Mouse (Mus musculus) hindbrain, embryonic 15.5 days (tissue): ENCODE results near the gene Plch2. TPM values are rescaled to one million over a fixed set of nuclear protein-coding genes. Genes with fewer than 3 reads are reported as not detected.
"Not testable (repeated sequence)": the region's sequence is repeated elsewhere in the genome, so short reads cannot be mapped to it uniquely, and the experiment has no call there.

Experiments used
- ATAC-seq: fragments of 200-750 bp; cut with Nextera tagmentation; 2 replicates; pipeline ENCODE4 v1.8.0; 2017; ENCODE audit warnings: low read depth, moderate number of reproducible peaks, moderate TSS enrichment; ENCODE audit not compliant: low FRiP score
- H3K27ac ChIP-seq: fragments of 300-500 bp; sonication (generic); replicated peaks from 2 replicates; pipeline ENCODE4 v1.5.1; 2015; ENCODE audit warnings: mild to moderate bottlenecking, inconsistent platforms
- H3K27me3 ChIP-seq: fragments of 300-500 bp; sonication (generic); 2 replicates; pipeline ENCODE4 v1.6.1; 2015; ENCODE audit warnings: control low read depth, inconsistent platforms
- H3K36me3 ChIP-seq: fragments of 300-500 bp; sonication (generic); 2 replicates; pipeline ENCODE4 v1.6.1; 2015; ENCODE audit warnings: control low read depth, inconsistent platforms
- H3K4me1 ChIP-seq: fragments of 300-500 bp; sonication (generic); replicated peaks from 2 replicates; pipeline ENCODE4 v1.6.1; 2015; ENCODE audit warnings: control low read depth, inconsistent platforms
- H3K4me2 ChIP-seq: fragments of 300-500 bp; sonication (generic); 2 replicates; pipeline ENCODE4 v1.6.1; 2015; ENCODE audit warnings: moderate library complexity, mild to moderate bottlenecking, inconsistent platforms
- H3K4me3 ChIP-seq: fragments of 300-500 bp; sonication (generic); 2 replicates; pipeline ENCODE4 v1.5.1; 2015; ENCODE audit warnings: mild to moderate bottlenecking, inconsistent platforms
- H3K9ac ChIP-seq: fragments of 300-500 bp; sonication (generic); 2 replicates; pipeline ENCODE4 v1.6.1; 2015; ENCODE audit warnings: inconsistent platforms
- H3K9me3 ChIP-seq: fragments of 300-500 bp; sonication (generic); 2 replicates; pipeline ENCODE4 v1.6.1; 2016; ENCODE audit warnings: control low read depth, inconsistent platforms
- WGBS: fragments of 180-500 bp; shearing (Covaris S2); methylation state at CpG from one replicate; pipeline ENCODE4 v1.1.7; 2015; 5-methylcytosine and 5-hydroxymethylcytosine counted together
- polyA plus RNA-seq: library from polyadenylated mRNA; unstranded; fragments of >200 nt; fragmentation: Nextera tagmentation; extraction: Ambion mirVana; gene quantifications from 2 replicates; pipeline ENCODE4 v1.2.1, GENCODE M21; 2015

Gene Plch2
- polyA plus RNA-seq, 1 experiment from 2014 or later, result 18.2 TPM

DNA sequence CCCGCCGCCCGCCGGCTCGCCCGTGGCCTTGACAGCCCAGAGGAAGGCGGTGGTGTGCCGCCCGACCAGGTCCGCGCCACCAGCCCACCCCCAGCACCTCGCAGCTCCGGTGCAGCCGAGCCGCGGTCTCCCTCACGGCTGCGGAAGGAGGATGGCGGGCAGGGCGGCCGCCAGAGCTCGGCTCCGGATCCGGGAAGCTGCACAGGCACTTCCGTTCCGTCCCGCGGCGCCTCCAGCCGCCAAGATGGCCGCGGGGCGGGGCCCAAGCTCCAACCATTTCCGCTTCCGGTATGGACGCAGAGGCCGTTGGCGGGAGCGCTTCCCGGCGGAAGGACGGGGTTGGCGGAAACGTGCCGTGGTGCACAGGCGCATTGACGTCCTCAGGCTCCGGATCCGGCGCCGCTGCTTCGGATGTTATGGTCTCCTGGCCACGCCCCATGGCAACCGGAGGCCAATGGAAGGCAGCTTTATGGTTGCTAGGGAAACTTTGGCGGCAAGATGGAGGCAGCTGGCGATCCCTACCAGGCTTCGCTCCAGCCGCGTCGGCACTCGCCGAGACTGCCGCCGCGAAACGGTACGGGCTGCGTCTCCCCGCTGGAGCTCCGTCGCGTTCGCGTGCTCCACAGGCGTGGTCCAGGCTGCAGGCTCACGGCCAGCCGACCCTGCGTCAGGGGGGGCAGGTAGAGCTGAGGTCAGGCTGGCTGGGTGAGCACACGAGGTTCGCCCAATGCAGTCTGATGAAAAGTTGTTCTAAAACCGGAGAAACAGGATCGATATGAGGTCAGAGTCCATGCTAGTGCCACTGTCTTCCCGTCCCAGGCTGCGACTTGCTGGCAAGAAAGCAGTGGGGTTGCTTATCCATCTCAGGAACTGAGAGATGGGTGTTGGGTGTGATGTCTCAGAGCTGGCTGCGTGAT lies 29.8 kb upstream of the Plch2 start, which contains the start of the genes Rer1 and Morn1:
TSS of gene Rer1 (minus strand) at position 275 of the 917 bp plus-strand sequence.
TSS of gene Morn1 (plus strand) at position 470 of the 917 bp plus-strand sequence.
- H3K4me2 ChIP-seq, result peak within 1 kb of the TSS; percentile 89
- peak within 1 kb of the TSS; percentile 82 for H3K9ac ChIP-seq
- peak; percentile 97 for ATAC-seq
- peak within 1 kb of the TSS; percentile 70 for H3K4me3 ChIP-seq
- H3K9me3 ChIP-seq, result no peaks in the 10 kb centered on the region
- under 1% methylated on average over 85 of the region's 85 CpGs for WGBS
- peaks cover 36% of the 10 kb centered on the region for H3K4me1 ChIP-seq
- H3K36me3 ChIP-seq, result peaks cover 9% of the 10 kb centered on the region; the same call in 1 of the 2 replicates
- H3K27ac ChIP-seq, result peak within 1 kb of the TSS; percentile 91
- H3K27me3 ChIP-seq, result no peaks in the 10 kb centered on the region

DNA sequence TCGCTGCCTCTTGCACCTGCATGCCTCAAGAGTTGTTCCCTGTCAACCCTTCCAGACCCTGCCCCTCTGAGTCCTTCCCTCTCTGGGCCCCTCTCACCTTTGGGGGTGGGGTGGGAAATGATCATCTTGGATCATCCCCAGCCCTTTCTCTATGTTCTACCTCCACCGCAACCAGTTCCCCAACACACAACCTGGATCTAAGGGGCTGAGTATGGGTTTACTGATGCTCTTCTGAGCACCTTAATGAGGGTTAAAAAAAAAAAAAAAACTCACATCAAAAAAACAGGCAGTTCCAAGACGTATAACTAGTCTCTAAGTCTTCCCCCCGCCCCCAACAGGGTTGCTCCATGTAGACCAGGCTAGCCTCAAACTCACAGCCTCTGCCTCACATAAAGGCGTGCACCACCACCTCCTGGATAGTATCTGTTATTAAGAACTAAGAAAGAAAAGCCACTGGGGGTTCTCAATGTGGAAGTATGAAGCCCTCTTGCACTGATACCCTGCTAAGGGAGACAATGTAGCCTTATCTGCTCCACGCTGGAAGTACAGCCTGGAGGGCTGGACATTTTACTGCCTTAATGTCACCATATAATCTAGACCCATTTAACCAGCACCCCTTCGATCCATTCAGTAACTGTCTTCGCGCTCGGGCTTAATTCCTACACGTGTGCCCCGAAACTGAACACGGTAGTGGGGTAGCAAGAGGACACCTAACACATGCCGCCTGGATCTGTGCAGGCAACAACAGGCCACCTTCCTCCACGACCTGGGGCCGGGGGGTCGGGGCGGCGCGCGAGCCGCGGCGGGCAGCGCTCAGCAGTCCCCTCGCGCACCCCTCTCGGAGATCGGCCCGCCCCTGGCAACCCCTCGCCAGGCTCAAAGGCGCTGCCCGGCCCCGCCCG lies 28.9 kb upstream of the Plch2 start:
- peak; percentile 40; the same call in 1 of the 2 replicates for ATAC-seq

DNA sequence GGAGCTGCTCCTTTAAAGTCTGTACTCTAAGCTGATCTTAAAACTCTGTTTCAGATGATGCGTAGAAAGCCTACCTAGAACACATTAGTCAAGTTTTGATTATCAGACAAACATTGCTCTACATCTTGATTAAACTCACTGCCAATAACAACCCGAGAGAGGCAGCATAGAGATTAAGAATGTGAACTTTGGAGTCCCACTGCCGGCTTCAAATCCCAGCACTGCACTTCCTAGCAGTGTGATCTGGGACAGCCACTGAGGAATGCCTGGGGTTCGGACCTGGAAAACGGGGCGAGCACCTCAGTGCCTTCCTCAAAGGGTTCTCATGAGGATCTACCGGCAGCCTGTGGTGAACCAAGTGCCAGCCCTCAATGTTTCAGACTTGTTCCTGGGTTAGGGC lies 27.8 kb upstream of the Plch2 start:
- Histone ChIP-seq H3K9ac (no peak overlapping the region), H3K36me3 (peaks cover 27% of the 10 kb centered on the region), H3K27me3 (no peaks in the 10 kb centered on the region), H3K4me2 (0 out of 2 replicates have a peak overlapping the region, but pooled peaks have one; percentile 89), H3K4me3 (no peak overlapping the region), H3K4me1 (peaks cover 36% of the 10 kb centered on the region), H3K27ac (no peak overlapping the region), H3K9me3 (no peaks in the 10 kb centered on the region)
- no peak for ATAC-seq
- 91% methylated on average over 7 of the region's 7 CpGs for WGBS

More for the DNA sequence above, 28.9 kb upstream of the Plch2 start:
- H3K27ac ChIP-seq, result peak overlapping the region; percentile 91
- WGBS, result 7% methylated on average over 34 of the region's 35 CpGs
- H3K36me3 ChIP-seq, result peaks cover 16% of the 10 kb centered on the region
- H3K9me3 ChIP-seq, result no peaks in the 10 kb centered on the region
- peak overlapping the region; percentile 89 for H3K4me2 ChIP-seq
- H3K27me3 ChIP-seq, result no peaks in the 10 kb centered on the region
- H3K4me3 ChIP-seq, result peak overlapping the region; percentile 70
- H3K4me1 ChIP-seq, result peaks cover 36% of the 10 kb centered on the region
- H3K9ac ChIP-seq, result peak overlapping the region; percentile 82

DNA sequence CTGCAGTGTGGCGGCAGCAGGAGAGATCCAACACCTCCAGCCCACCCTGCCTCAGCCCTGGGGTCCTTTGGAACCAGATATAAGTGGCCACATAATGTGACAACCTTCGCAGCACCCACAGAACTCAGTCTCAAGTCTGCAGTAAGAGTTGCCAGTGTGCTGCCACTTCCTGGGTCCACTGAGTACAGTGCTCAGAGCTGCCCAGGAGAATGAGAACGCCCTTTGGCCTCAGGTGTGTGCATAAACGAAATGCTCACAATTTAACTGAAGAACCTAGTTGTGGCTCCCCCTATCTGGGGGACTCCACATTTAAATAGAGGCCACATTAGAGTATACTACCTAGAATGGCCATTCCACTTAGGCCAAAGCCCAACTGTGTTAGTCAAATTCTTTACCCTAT lies 27.0 kb upstream of the Plch2 start:
- Histone ChIP-seq H3K4me3 (no peak overlapping the region), H3K4me1 (peaks cover 36% of the 10 kb centered on the region), H3K9me3 (no peaks in the 10 kb centered on the region), H3K27me3 (no peaks in the 10 kb centered on the region), H3K9ac (no peak overlapping the region), H3K36me3 (peaks cover 32% of the 10 kb centered on the region), H3K27ac (no peak overlapping the region), H3K4me2 (no peak overlapping the region)
- ATAC-seq, result no peak
- WGBS, result 90% methylated on average over 4 of the region's 4 CpGs

DNA sequence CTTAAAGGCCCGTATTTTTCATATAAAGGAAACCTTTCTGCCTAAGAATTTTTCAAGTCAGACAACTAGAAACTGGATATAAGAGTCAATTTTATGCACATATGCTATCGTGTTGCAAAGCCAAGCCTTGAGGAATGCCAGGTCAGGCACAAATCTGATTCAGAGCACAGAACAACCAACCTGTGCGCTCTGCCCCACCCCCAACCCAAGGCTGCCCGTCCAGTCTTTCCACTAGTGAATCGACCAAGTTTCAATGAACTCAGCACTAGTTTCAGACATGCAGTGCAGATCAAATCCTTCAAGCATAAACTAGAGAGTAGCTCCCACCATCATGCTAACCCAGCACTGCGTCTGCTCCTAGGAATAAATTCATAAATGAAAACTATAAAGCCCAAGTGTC lies 23.1 kb upstream of the Plch2 start:
- Histone ChIP-seq H3K4me3 (no peak overlapping the region), H3K4me1 (peaks cover 18% of the 10 kb centered on the region), H3K27me3 (no peaks in the 10 kb centered on the region), H3K27ac (no peak overlapping the region), H3K9ac (no peak overlapping the region), H3K9me3 (no peaks in the 10 kb centered on the region), H3K4me2 (no peak overlapping the region), H3K36me3 (peaks cover 67% of the 10 kb centered on the region)
- 93% methylated on average over 6 of the region's 6 CpGs for WGBS
- ATAC-seq, result no peak

DNA sequence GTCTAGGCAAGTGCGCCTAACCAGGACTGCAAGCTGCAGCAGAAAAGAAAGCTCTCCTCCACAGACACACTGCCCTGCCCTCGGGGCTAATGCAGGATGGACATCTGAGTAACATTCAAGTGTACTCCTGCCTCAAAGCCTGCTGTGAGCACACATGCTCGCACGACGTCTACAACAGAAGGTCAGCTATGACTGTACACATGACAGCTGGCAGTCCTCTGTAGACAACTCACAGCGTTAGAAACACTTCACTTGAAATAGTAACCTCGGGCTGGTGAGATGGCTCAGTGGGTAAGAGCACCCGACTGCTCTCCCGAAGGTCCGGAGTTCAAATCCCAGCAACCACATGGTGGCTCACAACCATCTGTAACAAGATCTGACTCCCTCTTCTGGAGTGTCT lies 22.2 kb upstream of the Plch2 start:
- not testable (repeated sequence) for H3K4me1 ChIP-seq, H3K4me2 ChIP-seq, H3K9me3 ChIP-seq, H3K4me3 ChIP-seq, H3K27ac ChIP-seq, ATAC-seq, H3K27me3 ChIP-seq, H3K9ac ChIP-seq
- WGBS, result 86% methylated on average over 10 of the region's 10 CpGs
- peaks cover 76% of the 10 kb centered on the region for H3K36me3 ChIP-seq

DNA sequence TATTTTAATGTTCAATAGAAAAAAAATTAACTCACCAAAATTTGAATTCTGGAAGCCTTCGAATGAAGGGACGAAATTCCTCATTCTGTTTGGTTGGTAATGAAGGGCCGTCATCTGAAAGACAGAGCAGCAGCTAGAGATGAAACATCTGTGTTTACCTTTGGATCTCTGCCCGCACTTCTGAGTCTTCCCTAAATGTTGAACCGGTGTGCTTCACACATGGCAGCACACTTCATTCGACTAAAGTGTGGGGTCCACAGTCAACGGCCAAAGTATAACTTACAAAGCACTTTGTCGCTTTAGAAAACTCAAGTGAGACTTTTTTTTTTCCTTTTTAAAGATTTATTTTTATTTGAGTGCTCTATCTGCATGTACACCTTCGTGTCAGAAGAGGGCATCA lies 20.1 kb upstream of the Plch2 start:
- no peak overlapping the region for H3K27ac ChIP-seq
- no peak for ATAC-seq

DNA sequence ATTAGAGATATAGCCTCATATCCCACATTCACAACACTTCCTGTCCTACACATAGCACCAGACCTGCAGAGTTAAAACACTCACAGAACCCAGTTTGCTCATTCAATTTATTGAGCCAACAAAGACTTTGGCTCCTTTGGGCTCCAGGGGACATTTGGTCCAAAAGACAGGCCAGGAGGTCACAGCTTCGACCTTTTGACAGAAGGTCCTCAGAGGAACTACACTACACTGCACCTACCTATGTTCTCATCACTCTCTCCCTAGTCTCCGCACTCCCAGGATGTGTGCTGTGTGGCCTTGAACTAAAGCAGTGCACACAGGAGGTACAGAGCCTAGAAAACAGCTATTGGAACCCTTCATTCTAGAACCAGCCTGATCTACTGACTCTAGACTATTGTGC lies 19.2 kb upstream of the Plch2 start:
- WGBS, result 93% methylated on average over 2 of the region's 2 CpGs
- peaks cover 86% of the 10 kb centered on the region for H3K36me3 ChIP-seq
- H3K4me3 ChIP-seq, result no peak overlapping the region
- ATAC-seq, result no peak
- no peaks in the 10 kb centered on the region for H3K4me1 ChIP-seq
- no peak overlapping the region for H3K27ac ChIP-seq
- no peaks in the 10 kb centered on the region for H3K9me3 ChIP-seq
- no peaks in the 10 kb centered on the region for H3K27me3 ChIP-seq
- H3K9ac ChIP-seq, result no peak overlapping the region
- H3K4me2 ChIP-seq, result no peak overlapping the region

More for the DNA sequence above, 20.1 kb upstream of the Plch2 start:
- Histone ChIP-seq H3K27me3 (no peaks in the 10 kb centered on the region), H3K9ac (no peak overlapping the region), H3K4me2 (no peak overlapping the region), H3K9me3 (no peaks in the 10 kb centered on the region), H3K36me3 (peaks cover 85% of the 10 kb centered on the region), H3K4me3 (no peak overlapping the region), H3K4me1 (no peaks in the 10 kb centered on the region)
- 91% methylated on average over 9 of the region's 9 CpGs for WGBS

DNA sequence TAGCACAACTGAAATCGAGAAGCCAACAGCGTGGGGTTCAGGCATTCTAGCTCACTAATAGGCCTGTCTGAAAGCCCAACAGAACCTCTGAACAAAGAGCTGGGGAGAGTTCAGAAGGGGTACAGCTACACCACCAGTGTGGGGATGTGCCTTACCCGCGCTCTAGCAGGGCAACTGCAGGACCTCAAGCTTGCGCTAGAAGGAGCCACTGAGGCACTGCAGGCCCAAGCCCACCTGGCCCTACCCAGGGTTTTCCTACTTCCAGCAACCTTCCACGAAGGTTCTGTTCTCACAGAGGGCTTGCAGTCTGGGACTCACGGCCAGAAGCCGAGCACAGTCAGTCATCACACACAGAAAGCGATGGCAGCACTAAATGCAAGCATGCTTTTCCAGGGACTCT lies 18.6 kb upstream of the Plch2 start:
- 88% methylated on average over 9 of the region's 9 CpGs for WGBS
- Histone ChIP-seq H3K4me2 (no peak overlapping the region), H3K4me1 (no peaks in the 10 kb centered on the region), H3K4me3 (no peak overlapping the region), H3K9me3 (no peaks in the 10 kb centered on the region), H3K27ac (no peak overlapping the region), H3K36me3 (peaks cover 86% of the 10 kb centered on the region), H3K9ac (no peak overlapping the region), H3K27me3 (no peaks in the 10 kb centered on the region)
- no peak for ATAC-seq

DNA sequence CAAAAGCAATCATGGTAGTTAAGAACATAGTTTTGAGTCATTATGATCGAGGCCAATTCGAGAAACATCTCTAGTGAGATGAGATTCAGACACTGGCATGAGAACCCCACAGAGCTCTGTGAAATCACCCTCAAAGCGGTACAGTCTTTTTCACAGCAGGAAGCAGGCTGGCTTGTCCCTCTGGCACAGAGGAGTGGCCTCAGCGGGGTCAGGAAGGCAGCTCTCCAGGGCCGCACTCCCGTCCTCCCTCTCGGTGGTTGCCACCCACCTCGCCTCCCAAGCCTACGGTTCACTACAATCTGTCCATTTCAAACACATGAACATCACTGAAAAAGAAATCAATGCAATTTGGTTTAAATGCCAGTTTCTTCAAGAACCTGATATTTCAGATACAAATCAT lies 17.8 kb upstream of the Plch2 start:
- H3K9me3 ChIP-seq, result no peaks in the 10 kb centered on the region
- H3K36me3 ChIP-seq, result peaks cover 86% of the 10 kb centered on the region
- H3K4me2 ChIP-seq, result no peak overlapping the region
- ATAC-seq, result no peak
- no peak overlapping the region for H3K4me3 ChIP-seq
- H3K27me3 ChIP-seq, result no peaks in the 10 kb centered on the region
- WGBS, result 68% methylated on average over 9 of the region's 9 CpGs
- no peak overlapping the region for H3K9ac ChIP-seq
- H3K27ac ChIP-seq, result no peak overlapping the region
- no peaks in the 10 kb centered on the region for H3K4me1 ChIP-seq

DNA sequence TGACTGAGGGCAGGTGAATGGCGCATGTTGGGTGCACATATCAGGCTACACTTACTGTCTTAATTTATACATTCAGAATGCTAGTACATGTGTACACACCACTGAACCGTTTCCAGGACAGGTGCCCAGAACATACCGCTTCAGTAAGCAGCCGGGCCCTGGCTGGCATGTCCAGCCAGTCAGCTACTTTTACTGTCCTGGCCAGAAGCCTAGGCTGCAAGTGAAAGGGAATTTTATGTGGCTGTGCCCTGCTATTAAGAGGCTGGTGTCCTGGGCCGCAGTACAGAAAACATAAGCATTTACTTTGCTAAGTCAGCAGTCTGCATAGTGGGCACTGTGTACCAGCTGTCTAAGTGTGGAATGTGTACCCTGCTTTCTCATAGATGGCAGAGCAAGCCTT lies 14.3 kb upstream of the Plch2 start:
- H3K4me2 ChIP-seq, result no peak overlapping the region
- no peaks in the 10 kb centered on the region for H3K27me3 ChIP-seq
- ATAC-seq, result no peak
- no peak overlapping the region for H3K27ac ChIP-seq
- peaks cover 19% of the 10 kb centered on the region for H3K4me1 ChIP-seq
- H3K36me3 ChIP-seq, result peaks cover 66% of the 10 kb centered on the region
- H3K9ac ChIP-seq, result no peak overlapping the region
- WGBS, result 93% methylated on average over 5 of the region's 5 CpGs
- no peaks in the 10 kb centered on the region for H3K9me3 ChIP-seq
- H3K4me3 ChIP-seq, result no peak overlapping the region

DNA sequence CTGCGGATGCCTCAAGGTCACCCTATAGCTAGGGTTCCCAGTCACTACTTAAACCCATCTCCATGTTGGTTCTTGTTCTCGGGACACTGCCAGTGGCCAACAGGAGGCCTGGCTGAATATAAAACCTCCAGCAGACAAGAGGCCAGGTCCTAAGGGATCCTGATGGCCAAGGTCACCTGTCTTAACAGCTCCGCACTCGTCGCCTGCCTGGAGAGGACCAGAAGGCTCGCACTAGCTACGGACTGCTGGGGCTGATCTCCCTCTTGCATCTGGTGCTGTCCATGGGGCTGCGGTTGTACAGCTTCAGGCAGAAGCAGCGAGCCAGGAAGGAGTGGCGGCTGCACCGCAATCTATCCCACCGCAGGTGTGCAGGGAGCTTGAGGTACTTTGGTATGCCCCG lies 13.6 kb upstream of the Plch2 start:
- WGBS, result 94% methylated on average over 13 of the region's 13 CpGs
- Histone ChIP-seq H3K4me2 (no peak overlapping the region), H3K27me3 (no peaks in the 10 kb centered on the region), H3K36me3 (peaks cover 59% of the 10 kb centered on the region), H3K9me3 (no peaks in the 10 kb centered on the region), H3K4me3 (no peak overlapping the region), H3K27ac (no peak overlapping the region), H3K4me1 (peaks cover 22% of the 10 kb centered on the region), H3K9ac (no peak overlapping the region)
- ATAC-seq, result no peak
